Mouse (Mus musculus): ENCODE data around the gene Ldah. TPM values are rescaled to one million over a fixed set of nuclear protein-coding genes. Genes with fewer than 3 reads are reported as not detected.

Ldah gene
- polyA plus RNA-seq, 1 experiment from 2014 or later: 70.4 TPM

- Histone ChIP-seq H3K27me3 (ENCODE audit: control insufficient read depth, insufficient read depth, low read length) (peaks cover 7% of the 10 kb centered on the region; the same call in 1 of the 2 replicates), H3K4me3 (replicated peaks; ENCODE audit: low read depth, low read length) (no peak overlapping the region), H3K4me1 (ENCODE audit: control insufficient read depth, insufficient read depth, low read length) (peaks cover 5% of the 10 kb centered on the region; the same call in 1 of the 2 replicates), H3K4me2 (ENCODE audit: low read length) (peak overlapping the region; percentile 21), H3K27ac (replicated peaks; ENCODE audit: low read depth, low read length) (peak overlapping the region; percentile 37; the same call in 1 of the 2 replicates), H3K9me3 (ENCODE audit: control insufficient read depth, low read length) (no peaks in the 10 kb centered on the region), H3K36me3 (ENCODE audit: control insufficient read depth, insufficient read depth, low read length) (no peaks in the 10 kb centered on the region), H3K9ac (replicated peaks; ENCODE audit: low read length) (no peak overlapping the region)
- 35% methylated on average over 15 of the region's 15 CpGs for WGBS
- DNase-seq (peak; percentile 80), ATAC-seq (ENCODE audit: low FRiP score, low TSS enrichment) (peak; percentile 62)
These were observed 83.4 kb downstream of the Ldah start for GRCm38 (mm10) chr12:8291157-8291853.

GRCm38 (mm10) chr12:8295307-8295913 is 87.5 kb downstream of the Ldah start:
- H3K27me3 ChIP-seq (ENCODE audit: control insufficient read depth, insufficient read depth, low read length): peaks cover 45% of the 10 kb centered on the region
- no peak overlapping the region for H3K27ac ChIP-seq (replicated peaks; ENCODE audit: low read depth, low read length)
- H3K9me3 ChIP-seq (ENCODE audit: control insufficient read depth, low read length): no peaks in the 10 kb centered on the region
- no peak overlapping the region for H3K9ac ChIP-seq (replicated peaks; ENCODE audit: low read length)
- H3K36me3 ChIP-seq (ENCODE audit: control insufficient read depth, insufficient read depth, low read length): no peaks in the 10 kb centered on the region
- WGBS: 58% methylated on average over 6 of the region's 6 CpGs
- DNase-seq (no peak), ATAC-seq (ENCODE audit: low FRiP score, low TSS enrichment) (no peak)
- peaks cover 8% of the 10 kb centered on the region; the same call in 1 of the 2 replicates for H3K4me1 ChIP-seq (ENCODE audit: control insufficient read depth, insufficient read depth, low read length)
- no peak overlapping the region for H3K4me2 ChIP-seq (ENCODE audit: low read length)
- H3K4me3 ChIP-seq (replicated peaks; ENCODE audit: low read depth, low read length): no peak overlapping the region

- WGBS: 84% methylated on average over 2 of the region's 2 CpGs
These were observed 88.2 kb downstream of the Ldah start for GRCm38 (mm10) chr12:8296154-8296553.

GRCm38 (mm10) chr12:8297586-8298214 is 89.8 kb downstream of the Ldah start:
- no peaks in the 10 kb centered on the region for H3K36me3 ChIP-seq (ENCODE audit: control insufficient read depth, insufficient read depth, low read length)
- H3K4me3 ChIP-seq (replicated peaks; ENCODE audit: low read depth, low read length): peak overlapping the region; percentile 30
- no peak overlapping the region for H3K9ac ChIP-seq (replicated peaks; ENCODE audit: low read length)
- H3K4me1 ChIP-seq (ENCODE audit: control insufficient read depth, insufficient read depth, low read length): peaks cover 16% of the 10 kb centered on the region; the same call in 1 of the 2 replicates
- H3K27ac ChIP-seq (replicated peaks; ENCODE audit: low read depth, low read length): no peak overlapping the region
- WGBS: 8% methylated on average over 34 of the region's 34 CpGs
- H3K4me2 ChIP-seq (ENCODE audit: low read length): peak overlapping the region; percentile 58
- ATAC-seq (ENCODE audit: low FRiP score, low TSS enrichment): no peak
- no peaks in the 10 kb centered on the region for H3K9me3 ChIP-seq (ENCODE audit: control insufficient read depth, low read length)
- H3K27me3 ChIP-seq (ENCODE audit: control insufficient read depth, insufficient read depth, low read length): peaks cover 68% of the 10 kb centered on the region
- peak; percentile 51 for DNase-seq

More at GRCm38 (mm10) chr12:8296154-8296553, 88.2 kb downstream of the Ldah start:
- no peak overlapping the region for H3K4me3 ChIP-seq (replicated peaks; ENCODE audit: low read depth, low read length)
- no peak for DNase-seq
- peaks cover 53% of the 10 kb centered on the region for H3K27me3 ChIP-seq (ENCODE audit: control insufficient read depth, insufficient read depth, low read length)
- H3K9me3 ChIP-seq (ENCODE audit: control insufficient read depth, low read length): no peaks in the 10 kb centered on the region
- no peak overlapping the region for H3K4me2 ChIP-seq (ENCODE audit: low read length)
- H3K4me1 ChIP-seq (ENCODE audit: control insufficient read depth, insufficient read depth, low read length): peaks cover 9% of the 10 kb centered on the region; the same call in 1 of the 2 replicates
- H3K36me3 ChIP-seq (ENCODE audit: control insufficient read depth, insufficient read depth, low read length): no peaks in the 10 kb centered on the region
- no peak for ATAC-seq (ENCODE audit: low FRiP score, low TSS enrichment)
- no peak overlapping the region for H3K9ac ChIP-seq (replicated peaks; ENCODE audit: low read length)
- H3K27ac ChIP-seq (replicated peaks; ENCODE audit: low read depth, low read length): no peak overlapping the region

- DNase-seq: peak; percentile 39
- Histone ChIP-seq H3K27ac (replicated peaks; ENCODE audit: low read depth, low read length) (no peak overlapping the region), H3K9ac (replicated peaks; ENCODE audit: low read length) (no peak overlapping the region), H3K36me3 (ENCODE audit: control insufficient read depth, insufficient read depth, low read length) (no peaks in the 10 kb centered on the region), H3K27me3 (ENCODE audit: control insufficient read depth, insufficient read depth, low read length) (peaks cover 77% of the 10 kb centered on the region), H3K9me3 (ENCODE audit: control insufficient read depth, low read length) (no peaks in the 10 kb centered on the region), H3K4me2 (ENCODE audit: low read length) (peak overlapping the region; percentile 58), H3K4me1 (ENCODE audit: control insufficient read depth, insufficient read depth, low read length) (peaks cover 16% of the 10 kb centered on the region; the same call in 1 of the 2 replicates), H3K4me3 (replicated peaks; ENCODE audit: low read depth, low read length) (peak overlapping the region; percentile 30)
- ATAC-seq (ENCODE audit: low FRiP score, low TSS enrichment): no peak
- under 1% methylated on average over 78 of the region's 85 CpGs for WGBS
These were observed 90.6 kb downstream of the Ldah start for GRCm38 (mm10) chr12:8298361-8299142.

GRCm38 (mm10) chr12:8299143-8300110 is 91.5 kb downstream of the Ldah start:
- Histone ChIP-seq H3K4me3 (replicated peaks; ENCODE audit: low read depth, low read length) (no peak overlapping the region; the same call in 1 of the 2 replicates), H3K27me3 (ENCODE audit: control insufficient read depth, insufficient read depth, low read length) (peaks cover 84% of the 10 kb centered on the region), H3K9me3 (ENCODE audit: control insufficient read depth, low read length) (no peaks in the 10 kb centered on the region), H3K4me1 (ENCODE audit: control insufficient read depth, insufficient read depth, low read length) (peaks cover 16% of the 10 kb centered on the region; the same call in 1 of the 2 replicates), H3K4me2 (ENCODE audit: low read length) (peak overlapping the region; percentile 8; the same call in 1 of the 2 replicates), H3K36me3 (ENCODE audit: control insufficient read depth, insufficient read depth, low read length) (no peaks in the 10 kb centered on the region), H3K9ac (replicated peaks; ENCODE audit: low read length) (no peak overlapping the region), H3K27ac (replicated peaks; ENCODE audit: low read depth, low read length) (no peak overlapping the region)
- WGBS: 4% methylated on average over 34 of the region's 34 CpGs
- DNase-seq (peak; percentile 32), ATAC-seq (ENCODE audit: low FRiP score, low TSS enrichment) (no peak)

- no peak for ATAC-seq (ENCODE audit: low FRiP score, low TSS enrichment)
- peak; percentile 12 for DNase-seq
- no peak overlapping the region for H3K27ac ChIP-seq (replicated peaks; ENCODE audit: low read depth, low read length)
- WGBS: 12% methylated on average over 10 of the region's 10 CpGs
- peaks cover 84% of the 10 kb centered on the region for H3K27me3 ChIP-seq (ENCODE audit: control insufficient read depth, insufficient read depth, low read length)
- H3K9me3 ChIP-seq (ENCODE audit: control insufficient read depth, low read length): no peaks in the 10 kb centered on the region
- no peak overlapping the region; the same call in 1 of the 2 replicates for H3K4me3 ChIP-seq (replicated peaks; ENCODE audit: low read depth, low read length)
- peaks cover 16% of the 10 kb centered on the region; the same call in 1 of the 2 replicates for H3K4me1 ChIP-seq (ENCODE audit: control insufficient read depth, insufficient read depth, low read length)
- H3K4me2 ChIP-seq (ENCODE audit: low read length): no peak overlapping the region
- H3K9ac ChIP-seq (replicated peaks; ENCODE audit: low read length): no peak overlapping the region
- no peaks in the 10 kb centered on the region for H3K36me3 ChIP-seq (ENCODE audit: control insufficient read depth, insufficient read depth, low read length)
These were observed 92.2 kb downstream of the Ldah start for GRCm38 (mm10) chr12:8300111-8300480.

All from midbrain, embryonic 14.5 days (tissue).